ENCODE assay signal across 10 mouse cellular contexts in genomic region chr2:30262840-30263441, GRCm38 (mm10). TPM values are rescaled to one million over a fixed set of nuclear protein-coding genes. Genes with fewer than 3 reads are reported as not detected.
DNase-seq lines count a peak whose midpoint lies in the region; ATAC-seq and TF ChIP-seq lines count a peak whose summit lies in the region.
"Had no signal": no experiment of that assay in that cellular context is flagged by ENCODE, and none has a peak within 500 bp of the region (broad histone marks: within the 10 kb centered on the region; RNA-seq: fewer than 3 reads in every experiment).

No protein-coding gene starts in this region.

- H3K36me3 ChIP-seq in kidney, adult 2 months (ENCODE audit: control insufficient read depth, insufficient read depth, low read length), result no peaks in the 10 kb centered on the region
- peaks cover 32% of the 10 kb centered on the region for H3K36me3 ChIP-seq in kidney, embryonic 16.5 days (ENCODE audit: insufficient read depth, low read length)
- peaks cover 75% of the 10 kb centered on the region for H3K36me3 ChIP-seq in forebrain, embryonic 14.5 days (ENCODE audit: control insufficient read depth, insufficient read depth, low read length)
- H3K36me3 ChIP-seq in neural tube, embryonic 14.5 days (ENCODE audit: control insufficient read depth, insufficient read depth, low read length), result peaks cover 31% of the 10 kb centered on the region

- DNase-seq in kidney, adult 2 months, result peak; percentile 93
- peak; percentile 94 for DNase-seq in brain, embryonic 14.5 days (ENCODE audit: low read depth)
- peak; percentile 88 for DNase-seq in forebrain, embryonic 14.5 days (ENCODE audit: low spot score)
- peak; percentile 84 for DNase-seq in kidney, postnatal 14 days
- DNase-seq in spleen, postnatal 4 days (ENCODE audit: low spot score in 2 of 2), result no peak

- WGBS in kidney, adult 2 months, result 14% methylated on average over 4 of the region's 4 CpGs
- WGBS in kidney, embryonic 16.5 days, result 44% methylated on average over 4 of the region's 4 CpGs
- WGBS in forebrain, embryonic 14.5 days, result 16% methylated on average over 4 of the region's 4 CpGs
- WGBS in neural tube, embryonic 14.5 days, result 43% methylated on average over 4 of the region's 4 CpGs

- no peak for ATAC-seq in kidney, embryonic 16.5 days (ENCODE audit: low FRiP score, low TSS enrichment)
- peak; percentile 83 for ATAC-seq in forebrain, embryonic 14.5 days
- ATAC-seq in neural tube, embryonic 14.5 days (ENCODE audit: low read depth), result peak; percentile 80
- no peak for ATAC-seq in erythroid progenitor cell, adult 5-6 weeks (replicated peaks; ENCODE audit: low FRiP score, poor library complexity, severe bottlenecking)

- no peaks in the 10 kb centered on the region for H3K27me3 ChIP-seq in kidney, adult 2 months (replicated peaks; ENCODE audit: control insufficient read depth, insufficient read depth, low read length)
- H3K27me3 ChIP-seq in kidney, embryonic 16.5 days (ENCODE audit: insufficient read depth, low read length), result no peaks in the 10 kb centered on the region
- no peaks in the 10 kb centered on the region for H3K27me3 ChIP-seq in forebrain, embryonic 14.5 days (replicated peaks; ENCODE audit: control insufficient read depth, insufficient read depth, low read length)
- H3K27me3 ChIP-seq in neural tube, embryonic 14.5 days (ENCODE audit: control insufficient read depth, insufficient read depth, low read length), result no peaks in the 10 kb centered on the region
- H3K27me3 ChIP-seq: midbrain, embryonic 12.5 days had no signal

- H3K4me1 ChIP-seq in kidney, adult 2 months (ENCODE audit: control insufficient read depth, insufficient read depth, low read length), result peaks cover 53% of the 10 kb centered on the region
- H3K4me1 ChIP-seq in kidney, embryonic 16.5 days (ENCODE audit: insufficient read depth, low read length), result peaks cover 38% of the 10 kb centered on the region
- H3K4me1 ChIP-seq in forebrain, embryonic 14.5 days (ENCODE audit: control insufficient read depth, insufficient read depth, low read length), result peaks cover 15% of the 10 kb centered on the region; the same call in 1 of the 2 replicates
- peaks cover 6% of the 10 kb centered on the region; the same call in 1 of the 2 replicates for H3K4me1 ChIP-seq in neural tube, embryonic 14.5 days (ENCODE audit: control insufficient read depth, insufficient read depth, low read length)

- H3K4me2 ChIP-seq in kidney, embryonic 16.5 days (replicated peaks; ENCODE audit: low read depth, low read length), result no peak overlapping the region
- H3K4me2 ChIP-seq in forebrain, embryonic 14.5 days (ENCODE audit: low read length), result no peak overlapping the region
- H3K4me2 ChIP-seq in neural tube, embryonic 14.5 days (ENCODE audit: low read depth, low read length), result no peak overlapping the region
- H3K4me2 ChIP-seq: midbrain, embryonic 12.5 days had no signal

- no peak overlapping the region for H3K4me3 ChIP-seq in kidney, adult 2 months (ENCODE audit: insufficient read depth, low read depth, low read length)
- no peak overlapping the region for H3K4me3 ChIP-seq in kidney, embryonic 16.5 days (ENCODE audit: low read length)
- H3K4me3 ChIP-seq in forebrain, embryonic 14.5 days (ENCODE audit: low read depth, low read length), result no peak overlapping the region
- H3K4me3 ChIP-seq in neural tube, embryonic 14.5 days (ENCODE audit: low read depth, low read length), result no peak overlapping the region
- H3K4me3 ChIP-seq: midbrain, embryonic 12.5 days had no signal

- H3K27ac ChIP-seq in kidney, adult 2 months (ENCODE audit: insufficient read depth, low read depth, low read length), result peak overlapping the region; percentile 34
- no peak overlapping the region for H3K27ac ChIP-seq in kidney, embryonic 16.5 days (ENCODE audit: low read length)
- peak overlapping the region; percentile 49; the same call in 1 of the 2 replicates for H3K27ac ChIP-seq in forebrain, embryonic 14.5 days (ENCODE audit: low read depth, low read length)
- H3K27ac ChIP-seq in neural tube, embryonic 14.5 days (ENCODE audit: low read depth, low read length), result no peak overlapping the region
- H3K27ac ChIP-seq: midbrain, embryonic 12.5 days had no signal

- H3K9ac ChIP-seq in kidney, embryonic 16.5 days (replicated peaks; ENCODE audit: low read length), result no peak overlapping the region
- no peak overlapping the region for H3K9ac ChIP-seq in forebrain, embryonic 14.5 days (ENCODE audit: low read length)
- no peak overlapping the region for H3K9ac ChIP-seq in neural tube, embryonic 14.5 days (replicated peaks; ENCODE audit: low read depth, low read length)
- H3K9ac ChIP-seq: midbrain, embryonic 12.5 days had no signal

- no peaks in the 10 kb centered on the region for H3K9me3 ChIP-seq in kidney, embryonic 16.5 days (ENCODE audit: low read length)
- no peaks in the 10 kb centered on the region for H3K9me3 ChIP-seq in forebrain, embryonic 14.5 days (replicated peaks; ENCODE audit: control insufficient read depth, low read length)
- H3K9me3 ChIP-seq in neural tube, embryonic 14.5 days (ENCODE audit: control insufficient read depth, low read length), result no peaks in the 10 kb centered on the region
- H3K9me3 ChIP-seq: midbrain, embryonic 12.5 days had no signal

- TF ChIP-seq POLR2A in kidney, adult 2 months (IDR thresholded peaks at IDR 0.05; ENCODE audit: low read depth, low read length), result no peak
- TF ChIP-seq POLR2A in brain, embryonic 14.5 days (IDR thresholded peaks at IDR 0.05; ENCODE audit: borderline replicate concordance, extremely low read depth, insufficient read depth, insufficient read length, poor library complexity, severe bottlenecking), result no peak

- no peak for TF ChIP-seq CTCF in kidney, adult 2 months (conservative IDR thresholded peaks at IDR 0.05; ENCODE audit: insufficient read depth, insufficient read length, low read depth, low read length)
- no peak for TF ChIP-seq CTCF in brain, embryonic 14.5 days (IDR thresholded peaks at IDR 0.05; ENCODE audit: borderline replicate concordance, extremely low read depth, insufficient read depth, insufficient read length)

RNA-seq across cellular contexts. Expression of gene Phyhd1, which starts 3.1 kb away (rescaled TPM):
- 117 and 130 TPM in 2 replicates for polyA plus RNA-seq in kidney, adult 2 months (2012; rRNA removed)
- polyA plus RNA-seq in kidney, embryonic 16.5 days (2015; fragmentation: Nextera tagmentation; extraction: Ambion mirVana), result 15.8 and 16.0 TPM in 2 replicates
- 11.8 and 21.8 TPM in 2 replicates for polyA plus RNA-seq in brain, embryonic 14.5 days (2012; rRNA removed)
- polyA plus RNA-seq in forebrain, embryonic 14.5 days (2014; fragmentation: Nextera tagmentation; extraction: Ambion mirVana), result 6.3 and 6.6 TPM in 2 replicates
- polyA plus RNA-seq in neural tube, embryonic 14.5 days (2014; fragmentation: Nextera tagmentation; extraction: Ambion mirVana), result 4.5 and 5.1 TPM in 2 replicates
- total RNA-seq in erythroid progenitor cell, adult 5-6 weeks (2015; ENCODE audit: low replicate concordance), result 6.1 and 11.3 TPM in 2 replicates
- 2.8 and 9.6 TPM in 2 replicates for total RNA-seq in erythroid progenitor cell, adult 5-6 weeks (2017; ENCODE audit: low replicate concordance)

RNA-seq across cellular contexts. Expression of gene Gm28038, which starts 17.9 kb away (rescaled TPM):
- not detected in 2 replicates for polyA plus RNA-seq in kidney, adult 2 months (2012; rRNA removed)
- not detected in 2 replicates for polyA plus RNA-seq in kidney, embryonic 16.5 days (2015; fragmentation: Nextera tagmentation; extraction: Ambion mirVana)
- polyA plus RNA-seq in brain, embryonic 14.5 days (2012; rRNA removed), result not detected in 2 replicates
- not detected in 2 replicates for polyA plus RNA-seq in forebrain, embryonic 14.5 days (2014; fragmentation: Nextera tagmentation; extraction: Ambion mirVana)
- polyA plus RNA-seq in neural tube, embryonic 14.5 days (2014; fragmentation: Nextera tagmentation; extraction: Ambion mirVana), result not detected in 2 replicates
- not detected in 2 replicates for total RNA-seq in erythroid progenitor cell, adult 5-6 weeks (2015; ENCODE audit: low replicate concordance)
- total RNA-seq in erythroid progenitor cell, adult 5-6 weeks (2017; ENCODE audit: low replicate concordance), result not detected in 2 replicates
- polyA plus RNA-seq: gonadal fat pad, adult 2 months; midbrain, embryonic 12.5 days had no signal

RNA-seq across cellular contexts. Expression of gene Gm28035, which starts 22.6 kb away (rescaled TPM):
- 6.4 and 12.7 TPM in 2 replicates for polyA plus RNA-seq in kidney, adult 2 months (2012; rRNA removed)
- polyA plus RNA-seq in kidney, embryonic 16.5 days (2015; fragmentation: Nextera tagmentation; extraction: Ambion mirVana), result 0.45 TPM in 2 replicates
- 14.8 and 23.6 TPM in 2 replicates for polyA plus RNA-seq in brain, embryonic 14.5 days (2012; rRNA removed)
- 0.34 and 0.56 TPM in 2 replicates for polyA plus RNA-seq in forebrain, embryonic 14.5 days (2014; fragmentation: Nextera tagmentation; extraction: Ambion mirVana)
- 0.15 and 0.17 TPM in 2 replicates for polyA plus RNA-seq in neural tube, embryonic 14.5 days (2014; fragmentation: Nextera tagmentation; extraction: Ambion mirVana)
- not detected in 2 replicates for total RNA-seq in erythroid progenitor cell, adult 5-6 weeks (2015; ENCODE audit: low replicate concordance)
- 0.13 TPM in 1 of 2 replicates, not detected in the other for total RNA-seq in erythroid progenitor cell, adult 5-6 weeks (2017; ENCODE audit: low replicate concordance)

RNA-seq across cellular contexts. Expression of gene Dolk, which starts 23.2 kb away (rescaled TPM):
- 29.6 and 32.4 TPM in 2 replicates for polyA plus RNA-seq in kidney, adult 2 months (2012; rRNA removed)
- 42.6 and 44.2 TPM in 2 replicates for polyA plus RNA-seq in kidney, embryonic 16.5 days (2015; fragmentation: Nextera tagmentation; extraction: Ambion mirVana)
- polyA plus RNA-seq in brain, embryonic 14.5 days (2012; rRNA removed), result 15.7 TPM in 2 replicates
- polyA plus RNA-seq in forebrain, embryonic 14.5 days (2014; fragmentation: Nextera tagmentation; extraction: Ambion mirVana), result 30.2 and 35.4 TPM in 2 replicates
- polyA plus RNA-seq in neural tube, embryonic 14.5 days (2014; fragmentation: Nextera tagmentation; extraction: Ambion mirVana), result 36.4 and 39.4 TPM in 2 replicates
- total RNA-seq in erythroid progenitor cell, adult 5-6 weeks (2015; ENCODE audit: low replicate concordance), result 1.3 TPM in 1 of 2 replicates, not detected in the other
- total RNA-seq in erythroid progenitor cell, adult 5-6 weeks (2017; ENCODE audit: low replicate concordance), result 1.0 TPM in 1 of 2 replicates, not detected in the other

RNA-seq across cellular contexts. Expression of gene Nup188, which starts 23.3 kb away (rescaled TPM):
- polyA plus RNA-seq in kidney, adult 2 months (2012; rRNA removed), result 17.5 and 18.7 TPM in 2 replicates
- 37.6 and 47.9 TPM in 2 replicates for polyA plus RNA-seq in kidney, embryonic 16.5 days (2015; fragmentation: Nextera tagmentation; extraction: Ambion mirVana)
- polyA plus RNA-seq in brain, embryonic 14.5 days (2012; rRNA removed), result 46.3 and 48.7 TPM in 2 replicates
- 25.6 and 30.3 TPM in 2 replicates for polyA plus RNA-seq in forebrain, embryonic 14.5 days (2014; fragmentation: Nextera tagmentation; extraction: Ambion mirVana)
- 21.8 and 25.3 TPM in 2 replicates for polyA plus RNA-seq in neural tube, embryonic 14.5 days (2014; fragmentation: Nextera tagmentation; extraction: Ambion mirVana)
- total RNA-seq in erythroid progenitor cell, adult 5-6 weeks (2015; ENCODE audit: low replicate concordance), result 15.5 and 19.3 TPM in 2 replicates
- total RNA-seq in erythroid progenitor cell, adult 5-6 weeks (2017; ENCODE audit: low replicate concordance), result 12.1 and 13.9 TPM in 2 replicates

Comparison
In these comparisons a context has a peak if more than half of its experiments do, and no peak if none do; other contexts are left out.
1. H3K27ac ChIP-seq: peak in kidney, adult 2 months (single experiment) and forebrain, embryonic 14.5 days (single experiment); none in kidney, embryonic 16.5 days (single experiment) and neural tube, embryonic 14.5 days (single experiment).
2. DNase-seq: peak in kidney, adult 2 months (single experiment), brain, embryonic 14.5 days (single experiment), forebrain, embryonic 14.5 days (single experiment) and kidney, postnatal 14 days (single experiment); none in spleen, postnatal 4 days (0 of 2).
3. ATAC-seq: peak in forebrain, embryonic 14.5 days (single experiment) and neural tube, embryonic 14.5 days (single experiment); none in kidney, embryonic 16.5 days (single experiment) and erythroid progenitor cell, adult 5-6 weeks (single experiment).